Mouse (Mus musculus): ENCODE results near the gene Pdf. TPM values are rescaled to one million over a fixed set of nuclear protein-coding genes. Genes with fewer than 3 reads are reported as not detected.
A peak's percentile ranks its signal among the peaks of the same experiment; 100 is the strongest.

The Pdf gene
- polyA plus RNA-seq, 1 experiment from 2014 or later = 38.7 TPM

GRCm38 (mm10) chr8:107065511-107066496, 17.4 kb upstream of the Pdf start, which contains the start of gene Tmed6:
Tmed6 (minus strand) TSS chr8:107065644.
- H3K4me3 ChIP-seq = no peak within 1 kb of the TSS
- no peaks in the 10 kb centered on the region for H3K4me1 ChIP-seq
- no peak for ATAC-seq (replicated peaks)
- no peaks in the 10 kb centered on the region for H3K9me3 ChIP-seq
- H3K9ac ChIP-seq (replicated peaks) = no peak within 1 kb of the TSS
- no peak within 1 kb of the TSS for H3K4me2 ChIP-seq (replicated peaks)
- no peak within 1 kb of the TSS for H3K27ac ChIP-seq (replicated peaks)
- peaks cover 18% of the 10 kb centered on the region for H3K36me3 ChIP-seq
- WGBS = 68% methylated on average over 17 of the region's 17 CpGs
- no peaks in the 10 kb centered on the region for H3K27me3 ChIP-seq

GRCm38 (mm10) chr8:107062613-107063012, 14.2 kb upstream of the Pdf start:
- peaks cover 20% of the 10 kb centered on the region for H3K36me3 ChIP-seq
- no peak overlapping the region for H3K4me2 ChIP-seq (replicated peaks)
- H3K9ac ChIP-seq (replicated peaks) = no peak overlapping the region
- peaks cover 10% of the 10 kb centered on the region for H3K4me1 ChIP-seq
- H3K27me3 ChIP-seq = no peaks in the 10 kb centered on the region
- no peak for ATAC-seq (replicated peaks)
- WGBS = 93% methylated on average over 1 of the region's 1 CpGs
- H3K27ac ChIP-seq (replicated peaks) = no peak overlapping the region
- no peaks in the 10 kb centered on the region for H3K9me3 ChIP-seq
- no peak overlapping the region for H3K4me3 ChIP-seq

- H3K9ac ChIP-seq (replicated peaks) = peak overlapping the region; percentile 77
- under 1% methylated on average over 33 of the region's 33 CpGs for WGBS
- no peaks in the 10 kb centered on the region for H3K9me3 ChIP-seq
- peak overlapping the region; percentile 84 for H3K4me2 ChIP-seq (replicated peaks)
- H3K36me3 ChIP-seq = peaks cover 43% of the 10 kb centered on the region
- peak overlapping the region; percentile 32; the same call in 1 of the 2 replicates for H3K27ac ChIP-seq (replicated peaks)
- H3K27me3 ChIP-seq = no peaks in the 10 kb centered on the region
- ATAC-seq (replicated peaks) = peak; percentile 76; the same call in 1 of the 2 replicates
- H3K4me1 ChIP-seq = peaks cover 30% of the 10 kb centered on the region
- peak overlapping the region; percentile 91 for H3K4me3 ChIP-seq
Measured at GRCm38 (mm10) chr8:107056973-107057369, 8.6 kb upstream of the Pdf start.

GRCm38 (mm10) chr8:107056076-107056972, 7.9 kb upstream of the Pdf start, which contains the start of the genes Cog8 and Nip7:
Cog8 (minus strand) TSS chr8:107056689.
Nip7 (plus strand) TSS chr8:107056877.
- Histone ChIP-seq H3K36me3 (peaks cover 50% of the 10 kb centered on the region), H3K27ac (replicated peaks) (peak within 1 kb of the TSS; percentile 66), H3K4me3 (peak within 1 kb of the TSS; percentile 91), H3K9ac (replicated peaks) (peak within 1 kb of the TSS; percentile 77), H3K4me1 (peaks cover 30% of the 10 kb centered on the region), H3K27me3 (no peaks in the 10 kb centered on the region), H3K4me2 (replicated peaks) (peak within 1 kb of the TSS; percentile 84), H3K9me3 (no peaks in the 10 kb centered on the region)
- ATAC-seq (replicated peaks) = peak; percentile 96
- under 1% methylated on average over 88 of the region's 88 CpGs for WGBS

- Histone ChIP-seq H3K4me3 (no peak overlapping the region), H3K36me3 (peaks cover 51% of the 10 kb centered on the region), H3K27me3 (no peaks in the 10 kb centered on the region), H3K9me3 (no peaks in the 10 kb centered on the region), H3K27ac (replicated peaks) (no peak overlapping the region), H3K4me2 (replicated peaks) (no peak overlapping the region), H3K9ac (replicated peaks) (no peak overlapping the region), H3K4me1 (peaks cover 36% of the 10 kb centered on the region)
- no peak for ATAC-seq (replicated peaks)
- 97% methylated on average over 8 of the region's 8 CpGs for WGBS
Measured at GRCm38 (mm10) chr8:107052046-107052445, 3.6 kb upstream of the Pdf start.

GRCm38 (mm10) chr8:107049480-107049879, 1.1 kb upstream of the Pdf start:
- Histone ChIP-seq H3K36me3 (peaks cover 75% of the 10 kb centered on the region), H3K9me3 (no peaks in the 10 kb centered on the region), H3K4me2 (replicated peaks) (peak overlapping the region; percentile 88; the same call in 1 of the 2 replicates), H3K27ac (replicated peaks) (no peak overlapping the region), H3K9ac (replicated peaks) (no peak overlapping the region), H3K4me1 (peaks cover 21% of the 10 kb centered on the region), H3K27me3 (no peaks in the 10 kb centered on the region), H3K4me3 (peak overlapping the region; percentile 90)
- no peak for ATAC-seq (replicated peaks)
- 96% methylated on average over 4 of the region's 4 CpGs for WGBS

GRCm38 (mm10) chr8:107046976-107047375, 1.4 kb downstream of the Pdf start:
- Histone ChIP-seq H3K27ac (replicated peaks) (no peak overlapping the region), H3K9ac (replicated peaks) (no peak overlapping the region), H3K4me3 (no peak overlapping the region), H3K4me2 (replicated peaks) (no peak overlapping the region), H3K27me3 (no peaks in the 10 kb centered on the region), H3K9me3 (no peaks in the 10 kb centered on the region), H3K36me3 (peaks cover 79% of the 10 kb centered on the region), H3K4me1 (peaks cover 21% of the 10 kb centered on the region)
- 90% methylated on average over 5 of the region's 5 CpGs for WGBS
- no peak for ATAC-seq (replicated peaks)

- H3K27ac ChIP-seq (replicated peaks) = no peak overlapping the region
- peaks cover 21% of the 10 kb centered on the region for H3K4me1 ChIP-seq
- no peak overlapping the region for H3K4me3 ChIP-seq
- ATAC-seq (replicated peaks) = no peak
- H3K9ac ChIP-seq (replicated peaks) = no peak overlapping the region
- H3K9me3 ChIP-seq = no peaks in the 10 kb centered on the region
- WGBS = 91% methylated on average over 6 of the region's 6 CpGs
- H3K36me3 ChIP-seq = peaks cover 77% of the 10 kb centered on the region
- H3K4me2 ChIP-seq (replicated peaks) = no peak overlapping the region
- no peaks in the 10 kb centered on the region for H3K27me3 ChIP-seq
Measured at GRCm38 (mm10) chr8:107045478-107045877, 2.9 kb downstream of the Pdf start.

GRCm38 (mm10) chr8:107040632-107041031, 7.8 kb downstream of the Pdf start:
- Histone ChIP-seq H3K9ac (replicated peaks) (no peak overlapping the region), H3K27me3 (no peaks in the 10 kb centered on the region), H3K4me1 (no peaks in the 10 kb centered on the region), H3K4me3 (no peak overlapping the region), H3K4me2 (replicated peaks) (no peak overlapping the region), H3K36me3 (peaks cover 78% of the 10 kb centered on the region), H3K9me3 (no peaks in the 10 kb centered on the region), H3K27ac (replicated peaks) (no peak overlapping the region)
- 87% methylated on average over 7 of the region's 7 CpGs for WGBS
- no peak for ATAC-seq (replicated peaks)

- Histone ChIP-seq H3K4me3 (no peak overlapping the region), H3K4me2 (replicated peaks) (no peak overlapping the region), H3K36me3 (peaks cover 38% of the 10 kb centered on the region), H3K9ac (replicated peaks) (no peak overlapping the region), H3K27ac (replicated peaks) (no peak overlapping the region), H3K9me3 (no peaks in the 10 kb centered on the region), H3K27me3 (no peaks in the 10 kb centered on the region), H3K4me1 (peaks cover 19% of the 10 kb centered on the region)
- ATAC-seq (replicated peaks) = no peak
- 88% methylated on average over 8 of the region's 8 CpGs for WGBS
Measured at GRCm38 (mm10) chr8:107036626-107037025, 11.8 kb downstream of the Pdf start.

GRCm38 (mm10) chr8:107035641-107036040, 12.8 kb downstream of the Pdf start:
- Histone ChIP-seq H3K4me3 (no peak overlapping the region), H3K27ac (replicated peaks) (no peak overlapping the region), H3K27me3 (no peaks in the 10 kb centered on the region), H3K4me1 (peaks cover 19% of the 10 kb centered on the region), H3K4me2 (replicated peaks) (no peak overlapping the region), H3K9me3 (no peaks in the 10 kb centered on the region), H3K9ac (replicated peaks) (no peak overlapping the region), H3K36me3 (peaks cover 30% of the 10 kb centered on the region)
- ATAC-seq (replicated peaks) = no peak
- 90% methylated on average over 3 of the region's 3 CpGs for WGBS
